Mouse (Mus musculus) spleen, adult 2 months (tissue): ENCODE results near the gene Vmn1r55.

ENCODE experiments used
- CTCF ChIP-seq: fragments of 200-500 bp; IDR thresholded peaks from 2 replicates; pipeline ENCODE4 v1.5.1; 2011; ENCODE audit warnings: mild to moderate bottlenecking, inconsistent platforms; ENCODE audit not compliant: insufficient read depth, insufficient read length, insufficient replicate concordance; ENCODE audit errors: extremely low read depth
- POLR2A ChIP-seq: fragments of 200-500 bp; IDR thresholded peaks from 2 replicates; pipeline ENCODE4 v1.6.1; 2011; ENCODE audit warnings: low read depth, low read length, inconsistent platforms

DNA sequence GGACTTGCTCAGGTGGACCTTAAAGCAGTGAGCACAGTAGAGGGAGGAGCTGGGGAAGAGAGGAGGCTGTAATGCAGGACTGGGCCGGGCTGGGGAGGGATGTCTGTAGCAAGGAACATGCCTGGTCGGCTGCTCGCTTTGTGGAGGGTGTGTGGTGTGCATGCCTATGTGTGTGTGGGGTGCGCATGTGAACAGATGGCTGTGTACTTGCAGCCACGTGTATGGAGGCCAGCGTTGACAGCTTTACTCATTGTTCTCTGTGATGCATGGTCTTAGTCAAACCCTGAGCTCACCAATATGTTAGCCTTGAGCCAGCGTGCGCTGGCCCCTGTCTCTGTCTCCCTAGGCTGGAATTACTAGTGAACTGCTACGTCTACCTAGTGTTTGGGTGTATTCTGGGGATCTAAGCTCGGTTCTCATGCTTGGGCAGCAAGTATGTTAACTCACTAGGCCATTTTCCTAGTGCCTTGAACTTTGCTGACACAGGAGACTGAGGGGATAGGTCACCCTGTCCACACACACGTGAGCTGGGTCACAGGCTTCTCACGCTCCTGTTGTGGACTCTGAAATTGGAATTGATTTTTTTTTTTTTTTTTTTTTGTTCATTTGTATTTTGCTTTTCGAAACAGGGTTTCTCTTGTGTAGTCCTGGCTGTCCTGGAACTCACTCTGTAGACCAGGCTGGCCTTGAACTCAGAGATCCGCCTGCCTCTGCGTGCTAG lies 58.3 kb downstream of the Vmn1r55 start:
- TF ChIP-seq CTCF (no peak), POLR2A (no peak)
